Mouse (Mus musculus): ENCODE data around the gene Gm20388.

DNA sequence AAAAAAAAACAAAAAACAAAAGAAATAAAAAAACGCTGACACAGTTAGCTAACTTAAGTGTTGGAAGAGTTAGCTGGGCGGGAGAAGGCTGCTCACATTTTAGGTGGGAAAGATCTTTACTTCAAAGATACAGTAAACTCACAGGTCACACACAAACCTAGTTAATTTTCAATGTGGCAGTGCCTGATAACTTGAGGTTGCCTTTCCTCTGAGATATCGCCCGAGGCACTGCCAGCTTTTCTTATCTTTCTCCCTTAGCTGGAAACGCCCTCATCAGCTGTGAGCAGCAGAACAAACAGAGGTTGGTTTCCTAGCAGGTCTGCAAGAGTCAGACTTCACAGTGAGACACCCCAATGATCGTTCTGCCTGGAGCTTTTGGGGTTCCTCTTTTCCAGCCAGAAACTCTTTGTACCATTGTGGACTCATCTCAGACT lies 4078.0 kb downstream of the Gm20388 start:
- TF ChIP-seq POLR2A (IDR thresholded peaks at IDR 0.05; ENCODE audit: borderline replicate concordance, insufficient read depth, low read length): no peak
- TF ChIP-seq CTCF (IDR thresholded peaks at IDR 0.05; ENCODE audit: borderline replicate concordance, insufficient read depth, low read depth, low read length): no peak
